Mouse (Mus musculus) myocyte (in vitro differentiated cells): ENCODE results near the gene Gm10837. TPM values are rescaled to one million over a fixed set of nuclear protein-coding genes. Genes with fewer than 3 reads are reported as not detected.
A peak's percentile ranks its signal among the peaks of the same experiment; 100 is the strongest.

ENCODE experiments used
- H3K27me3 ChIP-seq: one replicate; pipeline ENCODE4 v1.6.1; 2011; ENCODE audit not compliant: control insufficient read depth, insufficient read depth, insufficient read length
- H3K36me3 ChIP-seq: one replicate; pipeline ENCODE4 v1.6.1; 2011; ENCODE audit not compliant: control insufficient read depth, insufficient read depth
- H3K4me2 ChIP-seq: one replicate; pipeline ENCODE4 v1.6.1; 2011; ENCODE audit warnings: low read depth, control low read depth
- H3K4me3 ChIP-seq: one replicate; pipeline ENCODE4 v1.5.1; 2011; ENCODE audit warnings: mild to moderate bottlenecking, control low read depth, moderate library complexity
- H3K79me2 ChIP-seq: one replicate; pipeline ENCODE4 v1.6.1; 2011; ENCODE audit not compliant: control insufficient read depth, insufficient read depth
- H3ac ChIP-seq: one replicate; pipeline ENCODE4 v1.6.1; 2011; ENCODE audit not compliant: control insufficient read depth, insufficient read length
- CEBPB ChIP-seq: IDR thresholded peaks from 2 replicates; pipeline ENCODE4 v1.6.1; 2011; ENCODE audit warnings: mild to moderate bottlenecking, moderate library complexity; ENCODE audit not compliant: poor library complexity, insufficient read depth, severe bottlenecking
- E2F4 ChIP-seq: IDR thresholded peaks from one replicate; pipeline ENCODE4 v1.6.1; 2011; ENCODE audit warnings: mild to moderate bottlenecking, control low read depth, moderate library complexity; ENCODE audit not compliant: insufficient read depth
- MAX ChIP-seq: IDR thresholded peaks from one replicate; pipeline ENCODE4 v1.6.1; 2011; ENCODE audit warnings: low read depth, mild to moderate bottlenecking, control low read depth
- MYOD1 ChIP-seq, 3 experiments: IDR thresholded peaks; one replicate each; pipeline ENCODE4 v1.6.1; 2011; ENCODE audit warnings: control low read depth in 2 of 3, low read depth in 2 of 3, mild to moderate bottlenecking in 2 of 3, moderate library complexity in 1 of 3; ENCODE audit not compliant: insufficient read length in 2 of 3, control insufficient read depth in 1 of 3
- MYOG ChIP-seq, 3 experiments: IDR thresholded peaks; one replicate each; pipeline ENCODE4 v1.6.1; 2011; ENCODE audit warnings: control low read depth in 2 of 3, low read depth in 2 of 3, mild to moderate bottlenecking in 2 of 3; ENCODE audit not compliant: insufficient read length in 2 of 3, control insufficient read depth in 1 of 3, insufficient read depth in 1 of 3
- POLR2A ChIP-seq: IDR thresholded peaks from one replicate; pipeline ENCODE4 v1.6.1; 2011; ENCODE audit warnings: low read depth, mild to moderate bottlenecking, control low read depth, moderate library complexity; ENCODE audit not compliant: insufficient read length
- POLR2AphosphoS2 ChIP-seq: IDR thresholded peaks from one replicate; pipeline ENCODE4 v1.6.1; 2011; ENCODE audit warnings: low read depth, control low read depth; ENCODE audit not compliant: insufficient read length
- REST ChIP-seq: IDR thresholded peaks from one replicate; pipeline ENCODE4 v1.6.1; 2011; ENCODE audit warnings: mild to moderate bottlenecking, control low read depth, moderate library complexity; ENCODE audit not compliant: insufficient read depth, insufficient read length
- SRF ChIP-seq: IDR thresholded peaks from one replicate; pipeline ENCODE4 v1.6.1; 2011; ENCODE audit warnings: low read depth; ENCODE audit not compliant: control insufficient read depth, insufficient read length
- TCF12 ChIP-seq: IDR thresholded peaks from one replicate; pipeline ENCODE4 v1.6.1; 2011; ENCODE audit warnings: mild to moderate bottlenecking, control low read depth; ENCODE audit not compliant: poor library complexity, insufficient read depth, severe bottlenecking
- TCF3 ChIP-seq: IDR thresholded peaks from one replicate; pipeline ENCODE4 v1.6.1; 2011; ENCODE audit warnings: low read depth, control low read depth; ENCODE audit not compliant: insufficient read length
- USF1 ChIP-seq: IDR thresholded peaks from one replicate; pipeline ENCODE4 v1.6.1; 2011; ENCODE audit warnings: low read depth, mild to moderate bottlenecking, control low read depth, moderate library complexity
- polyA plus RNA-seq: library from polyadenylated mRNA; unstranded; fragments of >200 nt; fragmentation: generic; extraction: Trizol; gene quantifications from one replicate; pipeline ENCODE4 v1.2.1, GENCODE M21; 2012; ENCODE audit warnings: missing spikeins

Gene Gm10837
- polyA plus RNA-seq, 1 experiment, result not detected

GRCm38 (mm10) chr14:122513511-122514036 is 23.2 kb downstream of the Gm10837 start:
- Histone ChIP-seq H3K36me3 (no peaks in the 10 kb centered on the region), H3K27me3 (peaks cover 19% of the 10 kb centered on the region), H3ac (no peak overlapping the region), H3K4me3 (no peak overlapping the region), H3K4me2 (no peak overlapping the region), H3K79me2 (no peaks in the 10 kb centered on the region)
- TF ChIP-seq MYOG (IDR thresholded peaks at IDR 0.05; ENCODE audit: control insufficient read depth in 1 of 3, insufficient read depth in 1 of 3, insufficient read length in 2 of 3, low read depth in 2 of 3) (peak in 1 of 3 experiments; percentile 82), POLR2AphosphoS2 (no peak), REST (no peak), CEBPB (peak; percentile 68; the same call in 1 of the 2 replicates), POLR2A (no peak), TCF12 (peak; percentile 90), TCF3 (peak; percentile 75), SRF (no peak), MYOD1 (IDR thresholded peaks at IDR 0.05; ENCODE audit: control insufficient read depth in 1 of 3, insufficient read length in 2 of 3, low read depth in 2 of 3) (peak in 2 of 3 experiments; percentile 61 to 82), USF1 (no peak), E2F4 (no peak), MAX (no peak)

- H3K4me2 ChIP-seq, result no peak overlapping the region
- no peaks in the 10 kb centered on the region for H3K79me2 ChIP-seq
- H3ac ChIP-seq, result no peak overlapping the region
- no peak overlapping the region for H3K4me3 ChIP-seq
- H3K27me3 ChIP-seq, result no peaks in the 10 kb centered on the region
- no peaks in the 10 kb centered on the region for H3K36me3 ChIP-seq
- TF ChIP-seq POLR2AphosphoS2 (no peak), TCF12 (no peak), TCF3 (no peak), USF1 (no peak), CEBPB (no peak), MYOG (IDR thresholded peaks at IDR 0.05; ENCODE audit: control insufficient read depth in 1 of 3, insufficient read depth in 1 of 3, insufficient read length in 2 of 3, low read depth in 2 of 3) (no peak), MAX (no peak), REST (no peak), MYOD1 (IDR thresholded peaks at IDR 0.05; ENCODE audit: control insufficient read depth in 1 of 3, insufficient read length in 2 of 3, low read depth in 2 of 3) (no peak), SRF (no peak), E2F4 (no peak)
These were observed 38.1 kb downstream of the Gm10837 start for GRCm38 (mm10) chr14:122528475-122528874.

- Histone ChIP-seq H3K4me2 (peak within 1 kb of the TSS; percentile 94), H3K79me2 (peaks cover 26% of the 10 kb centered on the region), H3K4me3 (peak within 1 kb of the TSS; percentile 31), H3K27me3 (no peaks in the 10 kb centered on the region), H3ac (peak within 1 kb of the TSS; percentile 37), H3K36me3 (no peaks in the 10 kb centered on the region)
- no peak for TF ChIP-seq CEBPB
- peak; percentile 86 for TF ChIP-seq POLR2AphosphoS2
- no peak for TF ChIP-seq USF1
- peak; percentile 74 for TF ChIP-seq SRF
- TF ChIP-seq REST, result no peak
- peak in 1 of 3 experiments; percentile 45 for TF ChIP-seq MYOG (IDR thresholded peaks at IDR 0.05; ENCODE audit: control insufficient read depth in 1 of 3, insufficient read depth in 1 of 3, insufficient read length in 2 of 3, low read depth in 2 of 3)
- TF ChIP-seq TCF12, result no peak
- no peak for TF ChIP-seq TCF3
- TF ChIP-seq E2F4, result no peak
- TF ChIP-seq POLR2A, result peak; percentile 97
- TF ChIP-seq MAX, result no peak
- TF ChIP-seq MYOD1 (IDR thresholded peaks at IDR 0.05; ENCODE audit: control insufficient read depth in 1 of 3, insufficient read length in 2 of 3, low read depth in 2 of 3), result peak in 1 of 3 experiments; percentile 26
These were observed 43.9 kb downstream of the Gm10837 start, which contains the start of gene Pcca for GRCm38 (mm10) chr14:122534017-122534924. Pcca (plus strand) TSS chr14:122534324.

GRCm38 (mm10) chr14:122535986-122536385 is 45.6 kb downstream of the Gm10837 start:
- no peak overlapping the region for H3K4me2 ChIP-seq
- TF ChIP-seq SRF, result no peak
- no peak for TF ChIP-seq E2F4
- no peak for TF ChIP-seq MYOD1 (IDR thresholded peaks at IDR 0.05; ENCODE audit: control insufficient read depth in 1 of 3, insufficient read length in 2 of 3, low read depth in 2 of 3)
- no peak for TF ChIP-seq REST
- TF ChIP-seq MYOG (IDR thresholded peaks at IDR 0.05; ENCODE audit: control insufficient read depth in 1 of 3, insufficient read depth in 1 of 3, insufficient read length in 2 of 3, low read depth in 2 of 3), result no peak
- no peak for TF ChIP-seq USF1
- no peak for TF ChIP-seq POLR2A
- TF ChIP-seq TCF3, result no peak
- no peak for TF ChIP-seq TCF12
- TF ChIP-seq CEBPB, result no peak
- TF ChIP-seq POLR2AphosphoS2, result no peak
- no peak for TF ChIP-seq MAX
- no peak overlapping the region for H3K4me3 ChIP-seq
- no peaks in the 10 kb centered on the region for H3K27me3 ChIP-seq
- H3K79me2 ChIP-seq, result peaks cover 26% of the 10 kb centered on the region
- H3K36me3 ChIP-seq, result no peaks in the 10 kb centered on the region
- H3ac ChIP-seq, result no peak overlapping the region

Other genes starting within 250 kb of the Gm10837 start
- gene Gm5089, start 39.5 kb upstream of the Gm10837 start, polyA plus RNA-seq, result not detected
- gene Zic5, start 24.9 kb upstream of the Gm10837 start, polyA plus RNA-seq, result 0.42 TPM
- gene Zic2, start 15.2 kb upstream of the Gm10837 start, polyA plus RNA-seq, result 0.88 TPM
- 18.8 TPM for gene Pcca, start 43.7 kb downstream of the Gm10837 start, polyA plus RNA-seq